Comparison of ENCODE assay signal across 8 mouse cellular contexts in the genomic region with DNA sequence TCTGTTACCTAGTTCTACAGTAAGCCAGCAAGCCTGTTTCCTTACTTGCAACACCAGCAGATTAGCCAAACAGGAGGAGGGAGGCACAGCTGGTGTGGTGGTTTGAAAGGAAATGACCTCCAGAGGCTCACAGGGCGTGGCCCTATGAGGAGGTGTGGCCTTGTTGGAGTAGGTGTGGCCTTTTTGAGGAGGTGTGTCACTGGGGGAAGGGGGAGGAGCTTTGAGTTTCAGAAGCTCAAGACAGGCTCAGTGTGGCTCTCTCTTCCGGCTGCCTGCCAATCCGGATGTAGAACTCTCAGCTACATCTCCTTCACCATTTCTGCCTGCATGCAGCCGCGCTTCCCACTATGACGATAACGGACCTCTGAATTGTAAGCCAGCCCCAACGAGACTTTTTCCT.
DNase-seq lines count a peak whose midpoint lies in the region; ATAC-seq lines count a peak whose summit lies in the region.

No protein-coding gene starts in this region.

- H3K27ac ChIP-seq in kidney, embryonic 15.5 days = no peak overlapping the region

- WGBS in kidney, embryonic 15.5 days = 81% methylated on average over 8 of the region's 8 CpGs

- no peaks in the 10 kb centered on the region for H3K36me3 ChIP-seq in kidney, embryonic 15.5 days

- H3K9ac ChIP-seq in kidney, embryonic 15.5 days = no peak overlapping the region

- no peak overlapping the region for H3K4me3 ChIP-seq in kidney, embryonic 15.5 days (replicated peaks)

- H3K9me3 ChIP-seq in kidney, embryonic 15.5 days (replicated peaks) = no peaks in the 10 kb centered on the region

- no peaks in the 10 kb centered on the region for H3K4me1 ChIP-seq in kidney, embryonic 15.5 days

- ATAC-seq in kidney, embryonic 15.5 days (replicated peaks; ENCODE audit: low FRiP score) = no peak

- peak; percentile 55 to 70 for DNase-seq in right cerebral cortex, postnatal 10 days (ENCODE audit: low spot score in 2 of 2)
- DNase-seq in right cerebral cortex, postnatal 25 days = no peak
- peak; percentile 98 for DNase-seq in ZHBTc4 (ENCODE audit: low read depth, low spot score)
- DNase-seq in lung, postnatal 10 days = peak; percentile 66
- DNase-seq in thymus, postnatal 25 days = peak; percentile 61
- no peak for DNase-seq in ovary, adult 18-20 months (ENCODE audit: low spot score)
- no peak for DNase-seq in gastrocnemius, postnatal 4 days (ENCODE audit: low spot score in 2 of 2)

- H3K27me3 ChIP-seq in kidney, embryonic 15.5 days = peaks cover 13% of the 10 kb centered on the region; the same call in 1 of the 2 replicates

- no peak overlapping the region for H3K4me2 ChIP-seq in kidney, embryonic 15.5 days

Comparison
In these comparisons a context has a peak if more than half of its experiments do, and no peak if none do; other contexts are left out.
1. DNase-seq: peak in right cerebral cortex, postnatal 10 days (2 of 2), ZHBTc4 (single experiment), lung, postnatal 10 days (single experiment) and thymus, postnatal 25 days (single experiment); none in right cerebral cortex, postnatal 25 days (single experiment), ovary, adult 18-20 months (single experiment) and gastrocnemius, postnatal 4 days (0 of 2).